Mouse (Mus musculus) heart, postnatal 10 days (tissue): Measurements from ENCODE around the gene Atg4a. TPM values are rescaled to one million over a fixed set of nuclear protein-coding genes. Genes with fewer than 3 reads are reported as not detected.

Experiments used
- DNase-seq, 2 experiments: peaks; one replicate each; pipeline ENCODE4 v3.0.0; 2021
- intact Hi-C: fragments of 180-260 bp; cut with DNase I; formaldehyde crosslinking; loops from one replicate; pipeline ENCODE4 v1.15.1; 2025
- total RNA-seq, 2 experiments: library from RNA; stranded (reverse); gene quantifications; 2 replicates each; pipeline ENCODE4 v1.2.3; 2021

Atg4a gene
- 10 to 100 TPM; 11.3 to 13.1 TPM for total RNA-seq

DNA sequence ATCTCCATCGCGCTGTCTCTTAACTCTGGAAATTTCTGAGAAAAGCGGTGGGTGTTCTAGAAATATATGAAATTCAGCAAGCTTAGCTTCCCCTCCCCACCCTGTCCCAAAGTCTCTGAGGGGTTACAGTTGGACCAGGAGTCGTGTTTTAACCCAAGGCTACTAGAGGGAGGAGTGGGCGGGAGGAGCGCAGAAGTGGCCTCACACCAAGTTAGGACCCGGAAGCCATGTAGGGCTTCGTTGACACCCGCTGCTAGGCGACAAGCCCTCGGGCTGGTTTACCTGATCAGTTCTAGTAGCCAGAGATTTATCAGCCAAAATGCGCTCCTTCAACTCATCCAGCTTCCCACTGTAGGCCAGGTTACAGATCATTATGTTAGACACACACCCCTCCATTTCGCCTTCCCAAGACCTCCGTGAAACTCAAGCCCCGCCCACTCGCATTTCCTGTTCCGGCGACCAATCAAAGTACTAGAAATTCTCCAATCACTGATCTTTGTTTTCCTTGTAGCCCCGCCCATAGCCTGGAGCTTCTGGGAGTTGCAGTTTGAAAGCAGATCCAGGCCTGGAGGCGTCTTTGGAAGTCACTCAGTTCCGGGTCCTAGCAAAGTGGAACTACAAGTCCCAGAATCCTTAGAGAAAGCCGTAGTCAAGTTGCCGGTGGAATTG is at the start of gene Atg4a, which contains the start of gene Psmd10:
Gene Atg4a, plus strand, starts transcription at position 636 of the 669 bp plus-strand sequence.
Gene Psmd10, minus strand, starts transcription at position 457 of the 669 bp plus-strand sequence.
- peak; percentile 94 for DNase-seq
- intact Hi-C loops, result no loop called here

- DNase-seq, result no peak
- intact Hi-C loops, result no loop called here
These were observed 49.3 kb upstream of the Atg4a start, which contains the start of gene Vsig1 for GRCm38 (mm10) chrX:140907360-140907759. Gene Vsig1 (plus strand): TSS chrX:140907608.

- intact Hi-C loops, result no loop called here
- DNase-seq, result peak; percentile 0 to 1
These were observed 35.4 kb upstream of the Atg4a start for GRCm38 (mm10) chrX:140921321-140921720.

DNA sequence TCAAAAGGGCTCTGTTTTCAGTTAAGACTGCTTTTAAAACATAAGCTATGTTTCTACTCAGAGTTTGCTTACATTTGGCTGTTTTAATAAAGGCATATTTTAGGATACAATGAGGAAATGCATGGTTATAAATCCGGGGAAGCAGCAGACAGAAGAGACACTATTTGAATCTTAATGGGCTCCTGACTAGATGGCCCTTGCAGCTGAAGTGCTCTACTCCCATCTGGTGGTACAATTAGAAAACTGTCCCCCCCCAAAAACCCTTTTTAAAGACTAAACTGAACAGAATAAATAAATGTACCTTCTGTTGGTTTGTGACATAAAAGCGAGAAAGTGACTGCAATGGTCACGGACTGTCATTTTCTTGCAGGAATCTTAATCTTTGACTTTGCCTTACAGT is 24.6 kb upstream of the Atg4a start:
- intact Hi-C loops, result loop anchor here (10.0 kb wide), 1 partner anchor 437 kb away; no protein-coding TSS in a partner anchor
- DNase-seq, result peak in 1 of 2 experiments; percentile 1

- intact Hi-C loops, result loop anchor here (10.0 kb wide), 1 partner anchor 438 kb away; no protein-coding TSS in a partner anchor
- DNase-seq, result no peak
These were observed 23.4 kb upstream of the Atg4a start for GRCm38 (mm10) chrX:140933263-140933662.

DNA sequence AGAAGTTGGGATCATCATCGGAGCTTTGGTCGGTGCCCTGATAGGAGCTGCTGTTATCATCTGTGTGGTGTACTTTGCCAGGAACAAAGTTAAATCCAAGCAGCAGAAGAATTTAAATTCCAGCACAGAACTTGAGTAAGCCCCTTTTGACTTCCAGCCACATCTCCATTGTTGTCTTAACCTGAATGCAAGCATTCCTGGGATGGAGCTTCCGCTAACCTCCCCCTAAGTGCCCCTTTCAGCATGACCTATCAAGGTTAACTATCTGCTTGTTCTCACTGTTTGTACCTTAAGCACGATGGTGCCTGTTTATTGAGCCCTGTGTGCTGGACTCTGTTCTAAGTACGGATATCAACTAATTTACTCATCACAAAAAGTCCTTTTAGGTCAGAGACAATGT is 20.4 kb upstream of the Atg4a start:
- DNase-seq, result no peak
- intact Hi-C loops, result loop anchor here (10.0 kb wide), 1 partner anchor 441 kb away; no protein-coding TSS in a partner anchor

- intact Hi-C loops, result no loop called here
- DNase-seq, result no peak
These were observed 3.1 kb upstream of the Atg4a start for GRCm38 (mm10) chrX:140953618-140954017.

DNA sequence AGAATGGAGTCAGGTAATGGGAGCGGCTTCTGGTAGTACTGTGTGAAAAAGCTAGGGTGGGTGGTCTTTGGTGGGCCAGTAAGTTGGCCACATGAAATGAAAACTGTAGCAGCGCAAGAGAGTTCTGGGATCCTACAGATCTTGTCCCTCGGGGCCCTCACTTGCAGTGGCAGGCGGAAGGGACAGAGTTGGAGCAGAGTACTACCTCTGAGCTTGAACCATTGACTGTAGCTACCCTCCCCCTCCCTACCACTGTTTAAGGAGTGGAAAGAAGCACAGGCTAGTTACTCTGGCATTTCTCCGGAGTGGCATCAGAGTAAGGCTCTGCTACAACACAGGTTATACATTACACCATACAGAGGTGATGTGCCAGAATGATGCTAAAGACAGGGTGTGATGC is 252 bp downstream of the Atg4a start:
- intact Hi-C loops, result no loop called here
- no peak for DNase-seq

- DNase-seq, result no peak
- intact Hi-C loops, result no loop called here
These were observed 22.2 kb downstream of the Atg4a start for GRCm38 (mm10) chrX:140978943-140979342.

DNA sequence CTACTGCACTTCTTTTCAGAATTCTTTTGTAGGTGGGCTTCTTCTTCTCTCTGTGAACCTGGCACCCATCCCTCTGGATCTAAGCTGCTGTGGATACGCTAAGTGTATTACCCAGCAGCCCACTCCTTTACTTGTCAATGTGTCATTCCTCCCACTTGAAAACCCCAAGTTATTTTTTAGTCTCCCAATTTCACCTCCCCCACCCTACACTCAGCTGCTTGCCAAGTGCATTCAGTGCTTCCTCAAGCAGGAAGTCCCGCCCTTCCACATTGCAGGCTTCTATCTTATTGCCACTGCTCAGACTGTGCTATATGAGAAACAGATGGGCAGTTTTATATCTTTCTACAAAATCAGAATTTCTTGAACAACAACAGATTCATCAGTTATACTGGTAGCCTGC is 22.8 kb downstream of the Atg4a start:
- intact Hi-C loops, result no loop called here
- DNase-seq, result peak; percentile 48 to 52

DNA sequence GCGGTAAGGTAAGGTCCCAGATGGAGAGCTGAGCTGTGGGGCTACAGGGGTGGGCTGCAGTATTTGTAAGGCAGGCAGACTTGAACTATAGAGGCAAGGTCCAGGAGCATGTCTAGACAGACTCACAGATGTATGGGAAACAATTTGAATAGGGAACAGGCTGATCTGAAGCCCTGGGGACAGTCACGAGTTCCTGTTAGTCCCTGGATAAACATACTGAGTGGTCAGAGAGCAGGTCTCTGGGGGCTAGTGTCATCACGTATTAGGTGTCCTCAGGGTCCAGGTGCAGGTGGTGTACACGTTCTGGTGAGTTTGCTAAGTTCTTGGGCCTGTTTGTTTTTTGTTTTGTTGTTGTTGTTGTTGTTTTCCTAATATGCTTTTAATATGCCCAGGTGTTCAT is 23.5 kb downstream of the Atg4a start:
- DNase-seq, result no peak
- intact Hi-C loops, result no loop called here

DNA sequence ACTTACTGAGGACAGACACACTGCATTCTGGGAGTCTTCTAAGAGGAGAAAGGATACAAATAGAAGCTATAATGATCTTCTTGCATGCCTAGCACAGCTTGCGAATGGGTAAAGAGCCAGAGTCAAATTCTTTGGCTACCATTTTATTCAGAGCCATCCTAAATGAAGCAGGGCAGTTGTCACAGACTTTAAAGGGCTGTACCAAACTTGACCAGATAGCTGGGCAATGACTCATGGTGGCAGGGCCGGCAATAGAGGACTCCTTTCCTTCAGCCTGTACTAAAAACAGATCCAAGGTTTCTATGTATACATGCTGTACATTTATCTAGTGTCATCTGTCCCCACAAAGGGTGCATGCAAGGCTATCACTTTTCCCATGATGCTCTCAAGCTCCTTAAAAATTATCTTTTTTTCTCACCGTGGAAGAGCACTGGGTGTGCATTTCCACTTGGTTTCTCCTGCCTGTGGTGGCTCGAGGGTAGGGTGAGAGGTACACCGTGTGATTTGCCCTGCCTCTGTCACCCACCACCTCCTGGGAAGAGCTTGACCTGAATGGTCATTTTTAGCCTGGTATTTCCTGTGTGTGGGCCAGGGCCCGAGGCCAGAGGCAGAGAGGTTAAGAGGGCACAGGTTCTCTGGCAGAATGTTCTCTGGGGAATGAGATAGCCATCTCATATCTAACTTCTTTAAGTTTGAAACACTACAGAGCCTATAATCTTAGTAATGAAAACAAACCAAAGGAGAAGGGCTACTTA is 26.7 kb downstream of the Atg4a start:
- no peak for DNase-seq
- intact Hi-C loops, result no loop called here

DNA sequence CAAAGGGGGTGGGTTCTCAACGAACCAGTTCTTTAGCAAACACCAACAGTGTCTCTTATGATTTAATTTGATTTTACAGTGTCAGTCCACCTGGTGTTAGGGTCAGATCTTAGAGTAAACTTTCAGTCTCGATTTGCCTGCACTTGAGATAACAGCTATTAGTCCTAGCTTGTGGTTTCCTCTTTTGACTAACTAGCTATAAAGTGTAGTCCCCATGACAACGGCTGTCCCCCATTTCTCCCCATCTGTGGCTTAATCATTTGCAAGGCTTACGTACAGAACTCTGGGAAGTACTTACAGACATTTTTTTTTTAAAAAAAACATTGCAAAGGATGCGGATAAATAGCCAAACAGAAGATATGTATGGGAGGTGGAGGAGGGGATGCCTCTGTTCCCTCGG is 28.1 kb downstream of the Atg4a start:
- intact Hi-C loops, result no loop called here
- no peak for DNase-seq

- intact Hi-C loops, result no loop called here
- DNase-seq, result no peak
These were observed 28.5 kb downstream of the Atg4a start for GRCm38 (mm10) chrX:140985256-140985655.

- DNase-seq, result no peak
- intact Hi-C loops, result no loop called here
These were observed 40.3 kb downstream of the Atg4a start for GRCm38 (mm10) chrX:140996909-140997516.

GRCm38 (mm10) chrX:140997912-140998545 is 41.3 kb downstream of the Atg4a start:
- intact Hi-C loops, result no loop called here
- DNase-seq, result no peak

GRCm38 (mm10) chrX:140998885-140999284 is 42.2 kb downstream of the Atg4a start:
- intact Hi-C loops, result no loop called here
- DNase-seq, result no peak

DNA sequence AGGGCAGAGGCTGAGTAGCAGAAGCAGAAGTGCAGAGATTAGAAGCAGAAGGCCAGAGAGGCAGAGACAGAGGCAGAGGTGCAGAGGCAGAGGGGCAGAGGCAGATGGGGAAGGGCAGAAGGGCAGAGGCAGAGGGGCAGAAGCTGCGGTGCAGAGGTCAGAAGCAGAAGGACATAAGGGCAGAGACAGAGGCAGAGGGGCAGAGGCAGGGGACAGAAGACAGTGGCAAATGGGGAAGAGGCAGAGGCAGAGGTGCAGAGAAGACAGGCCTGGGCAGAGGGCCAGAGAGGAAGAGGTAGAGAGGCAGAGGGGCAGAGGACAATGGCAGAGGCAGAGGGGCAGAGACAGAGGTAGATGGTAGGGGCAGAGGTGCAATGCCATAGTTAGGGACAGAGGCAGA is 193.0 kb downstream of the Atg4a start:
- intact Hi-C loops, result no loop called here
- DNase-seq, result no peak

GRCm38 (mm10) chrX:141150290-141150689 is 193.6 kb downstream of the Atg4a start:
- intact Hi-C loops, result no loop called here
- DNase-seq, result no peak

GRCm38 (mm10) chrX:141151182-141151581 is 194.5 kb downstream of the Atg4a start:
- intact Hi-C loops, result no loop called here
- DNase-seq, result no peak

GRCm38 (mm10) chrX:141156696-141157095 is 200.0 kb downstream of the Atg4a start:
- intact Hi-C loops, result no loop called here
- peak; percentile 10 to 12 for DNase-seq
